In the genomic region with DNA sequence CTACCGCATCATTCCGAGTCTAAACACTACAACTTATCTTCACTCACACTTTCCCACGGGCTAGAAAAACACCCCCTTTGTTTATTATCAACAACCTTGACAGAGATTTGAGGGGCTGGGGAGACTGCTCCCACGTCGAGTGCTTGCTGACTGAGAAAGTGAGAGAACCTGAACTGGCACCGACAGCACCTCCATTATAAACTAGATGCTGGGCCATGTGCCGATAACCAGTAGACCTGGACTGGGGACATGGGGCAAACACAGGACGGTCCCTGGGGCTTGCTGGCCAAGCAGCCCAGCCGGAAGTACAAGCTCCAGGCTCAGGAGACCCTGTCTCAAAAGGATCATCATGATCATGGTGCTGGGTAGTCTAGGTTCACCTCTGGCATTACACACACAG, we compare ENCODE assay signal across 8 mouse cellular contexts. TPM values are rescaled to one million over a fixed set of nuclear protein-coding genes. Genes with fewer than 3 reads are reported as not detected.
DNase-seq lines count a peak whose midpoint lies in the region; ATAC-seq and TF ChIP-seq lines count a peak whose summit lies in the region.

No protein-coding gene starts in this region.

- H3K4me1 ChIP-seq in kidney, embryonic 15.5 days = peaks cover 58% of the 10 kb centered on the region
- peaks cover 19% of the 10 kb centered on the region; the same call in 1 of the 2 replicates for H3K4me1 ChIP-seq in embryonic facial prominence, embryonic 12.5 days
- H3K4me1 ChIP-seq in intestine, embryonic 14.5 days (replicated peaks; ENCODE audit: control insufficient read depth, insufficient read depth, low read length) = peaks cover 29% of the 10 kb centered on the region
- no peaks in the 10 kb centered on the region for H3K4me1 ChIP-seq in midbrain, postnatal 0 days (ENCODE audit: insufficient read depth, low read length)

- H3K4me2 ChIP-seq in kidney, embryonic 15.5 days = peak overlapping the region; percentile 80; the same call in 1 of the 2 replicates
- H3K4me2 ChIP-seq in embryonic facial prominence, embryonic 12.5 days (replicated peaks) = peak overlapping the region; percentile 30
- peak overlapping the region; percentile 54 for H3K4me2 ChIP-seq in intestine, embryonic 14.5 days (ENCODE audit: low read length)
- 0 out of 2 replicates have a peak overlapping the region, but pooled peaks have one; percentile 22 for H3K4me2 ChIP-seq in midbrain, postnatal 0 days (ENCODE audit: low read depth, low read length, poor library complexity, severe bottlenecking)

- no peak for DNase-seq in kidney, postnatal 14 days
- no peak for DNase-seq in intestine, embryonic 14.5 days (ENCODE audit: low spot score)
- no peak for DNase-seq in midbrain, postnatal 0 days (ENCODE audit: low spot score)
- DNase-seq in layer of hippocampus, postnatal 14 days (ENCODE audit: low spot score in 2 of 2) = no peak
- DNase-seq in cerebellum, adult 11-12 months = no peak
- no peak for DNase-seq in cerebellum, adult 18-20 months

- H3K9me3 ChIP-seq in kidney, embryonic 15.5 days (replicated peaks) = no peaks in the 10 kb centered on the region
- no peaks in the 10 kb centered on the region for H3K9me3 ChIP-seq in embryonic facial prominence, embryonic 12.5 days
- H3K9me3 ChIP-seq in intestine, embryonic 14.5 days (ENCODE audit: control insufficient read depth, low read length) = no peaks in the 10 kb centered on the region
- H3K9me3 ChIP-seq in midbrain, postnatal 0 days (ENCODE audit: low read length) = no peaks in the 10 kb centered on the region

- H3K36me3 ChIP-seq in kidney, embryonic 15.5 days = no peaks in the 10 kb centered on the region
- H3K36me3 ChIP-seq in embryonic facial prominence, embryonic 12.5 days = no peaks in the 10 kb centered on the region
- no peaks in the 10 kb centered on the region for H3K36me3 ChIP-seq in intestine, embryonic 14.5 days (ENCODE audit: control insufficient read depth, insufficient read depth, low read length)
- no peaks in the 10 kb centered on the region for H3K36me3 ChIP-seq in midbrain, postnatal 0 days (ENCODE audit: insufficient read depth, low read length)

- 55% methylated on average over 9 of the region's 9 CpGs for WGBS in kidney, embryonic 15.5 days
- 60% methylated on average over 9 of the region's 9 CpGs for WGBS in embryonic facial prominence, embryonic 12.5 days
- WGBS in intestine, embryonic 14.5 days = 40% methylated on average over 9 of the region's 9 CpGs
- 72% methylated on average over 9 of the region's 9 CpGs for WGBS in midbrain, postnatal 0 days

- no peak for TF ChIP-seq CTCF in midbrain, postnatal 0 days (IDR thresholded peaks at IDR 0.05)

- no peaks in the 10 kb centered on the region for H3K27me3 ChIP-seq in kidney, embryonic 15.5 days
- no peaks in the 10 kb centered on the region for H3K27me3 ChIP-seq in embryonic facial prominence, embryonic 12.5 days
- H3K27me3 ChIP-seq in intestine, embryonic 14.5 days (replicated peaks; ENCODE audit: control insufficient read depth, insufficient read depth, low read length) = no peaks in the 10 kb centered on the region
- no peaks in the 10 kb centered on the region for H3K27me3 ChIP-seq in midbrain, postnatal 0 days (ENCODE audit: insufficient read depth, low read length)

- H3K27ac ChIP-seq in kidney, embryonic 15.5 days = no peak overlapping the region
- H3K27ac ChIP-seq in embryonic facial prominence, embryonic 12.5 days = no peak overlapping the region
- H3K27ac ChIP-seq in intestine, embryonic 14.5 days (ENCODE audit: low read depth) = no peak overlapping the region
- H3K27ac ChIP-seq in midbrain, postnatal 0 days (ENCODE audit: low read depth, low read length) = no peak overlapping the region

- H3K4me3 ChIP-seq in kidney, embryonic 15.5 days (replicated peaks) = peak overlapping the region; percentile 6; the same call in 1 of the 2 replicates
- H3K4me3 ChIP-seq in embryonic facial prominence, embryonic 12.5 days = no peak overlapping the region
- peak overlapping the region; percentile 99; the same call in 1 of the 2 replicates for H3K4me3 ChIP-seq in intestine, embryonic 14.5 days (ENCODE audit: low read depth, low read length)
- H3K4me3 ChIP-seq in midbrain, postnatal 0 days (ENCODE audit: low read depth, low read length) = no peak overlapping the region

- ATAC-seq in kidney, embryonic 15.5 days (replicated peaks; ENCODE audit: low FRiP score) = no peak
- no peak for ATAC-seq in embryonic facial prominence, embryonic 12.5 days (ENCODE audit: insufficient number of reproducible peaks, insufficient read depth, low FRiP score, low TSS enrichment)
- no peak for ATAC-seq in intestine, embryonic 14.5 days (replicated peaks; ENCODE audit: low FRiP score, low TSS enrichment, low read depth)
- ATAC-seq in midbrain, postnatal 0 days (ENCODE audit: low FRiP score) = no peak

- no peak overlapping the region for H3K9ac ChIP-seq in kidney, embryonic 15.5 days
- H3K9ac ChIP-seq in embryonic facial prominence, embryonic 12.5 days = no peak overlapping the region
- no peak overlapping the region; the same call in 1 of the 2 replicates for H3K9ac ChIP-seq in intestine, embryonic 14.5 days (ENCODE audit: low read length)
- H3K9ac ChIP-seq in midbrain, postnatal 0 days (replicated peaks; ENCODE audit: low read length, poor library complexity, severe bottlenecking) = no peak overlapping the region

RNA-seq across cellular contexts. Expression of a gene that starts 1.9 kb away (rescaled TPM):
- 17.0 and 17.8 TPM in 2 replicates for polyA plus RNA-seq in kidney, embryonic 15.5 days (2015; fragmentation: Nextera tagmentation; extraction: Ambion mirVana)
- polyA plus RNA-seq in embryonic facial prominence, embryonic 12.5 days (2016; fragmentation: Nextera tagmentation; extraction: Ambion mirVana) = 22.8 and 24.4 TPM in 2 replicates
- 28.0 and 28.9 TPM in 2 replicates for polyA plus RNA-seq in intestine, embryonic 14.5 days (2014; fragmentation: Nextera tagmentation; extraction: Ambion mirVana)
- 20.3 and 23.4 TPM in 2 replicates for total RNA-seq in midbrain, postnatal 0 days (2014; rRNA removed)
- 15.2 and 17.3 TPM in 2 replicates for polyA plus RNA-seq in midbrain, postnatal 0 days (2015; fragmentation: Nextera tagmentation; extraction: Ambion mirVana)
- 10 to 100 TPM; 28.0 to 30.0 TPM for total RNA-seq in layer of hippocampus, postnatal 14 days (2021)

Comparison
In these comparisons a context has a peak if more than half of its experiments do, and no peak if none do; other contexts are left out.
1. H3K4me2 ChIP-seq: peak in every context shown above with its lines; median percentile 80 in kidney, embryonic 15.5 days; 54 in intestine, embryonic 14.5 days; 30 in embryonic facial prominence, embryonic 12.5 days; 22 in midbrain, postnatal 0 days.
2. H3K4me3 ChIP-seq: peak in kidney, embryonic 15.5 days (single experiment) and intestine, embryonic 14.5 days (single experiment); none in embryonic facial prominence, embryonic 12.5 days (single experiment) and midbrain, postnatal 0 days (single experiment).